Mouse (Mus musculus) forelimb bud, embryonic 11.5 days (tissue): ENCODE data around the gene Scgb1b10.
"Not testable (repeated sequence)": the region's sequence is repeated elsewhere in the genome, so short reads cannot be mapped to it uniquely, and the experiment has no call there.

Experiments
- DNase-seq: peaks from one replicate; pipeline ENCODE4 v3.0.0-alpha.2; 2012; ENCODE audit warnings: low read depth, low spot score

The Scgb1b10 gene

GRCm38 (mm10) chr7:32100553-32100952 is at the start of gene Scgb1b10:
TSS of gene Scgb1b10 (plus strand) at chr7:32100853.
- DNase-seq = not testable (repeated sequence)
